Mouse (Mus musculus) right cerebral cortex, postnatal 25 days (tissue): Measurements from ENCODE around the gene Zfp600.
"Not testable (repeated sequence)": the region's sequence is repeated elsewhere in the genome, so short reads cannot be mapped to it uniquely, and the experiment has no call there.

Experiments used
- DNase-seq: peaks from one replicate; pipeline ENCODE4 v3.0.0; 2022

Zfp600 gene

GRCm38 (mm10) chr4:146156524-146156923 lies at the start of gene Zfp600:
Zfp600 (plus strand) TSS chr4:146156824.
- not testable (repeated sequence) for DNase-seq

- not testable (repeated sequence) for DNase-seq
Measured at GRCm38 (mm10) chr4:146162893-146163292, 6.3 kb downstream of the Zfp600 start.

DNA sequence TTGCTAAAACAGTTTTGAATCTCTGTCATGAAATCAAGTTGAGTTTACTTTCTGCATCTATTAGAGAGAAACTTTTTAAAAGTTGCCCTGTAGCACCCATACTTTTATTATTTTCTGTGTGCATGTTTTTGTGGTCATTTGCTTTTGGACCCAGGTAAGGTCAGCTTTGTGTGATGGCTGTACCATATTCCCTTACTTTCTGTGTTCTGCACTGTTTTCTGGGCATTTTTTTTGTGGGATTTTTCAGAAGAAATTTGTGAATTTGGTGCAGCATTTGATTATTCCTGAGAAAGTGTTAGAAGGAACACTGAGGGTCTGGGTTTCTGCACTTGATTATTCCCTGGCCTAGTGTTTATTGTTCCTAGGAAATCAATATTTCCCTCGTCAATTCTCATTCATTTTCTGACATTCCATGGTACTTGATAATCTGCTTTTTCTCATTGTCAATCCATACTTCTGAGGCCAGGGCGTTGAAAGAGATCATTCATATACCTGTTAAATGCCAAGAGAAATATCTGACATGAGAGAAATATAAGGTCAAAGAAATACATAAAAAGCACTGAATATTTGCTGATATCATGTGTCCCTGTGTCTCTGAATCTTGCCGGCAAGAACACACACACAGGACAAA lies 10.7 kb downstream of the Zfp600 start:
- DNase-seq = not testable (repeated sequence)

- peak; percentile 8 for DNase-seq
Measured at GRCm38 (mm10) chr4:146167879-146168532, 11.4 kb downstream of the Zfp600 start.

DNA sequence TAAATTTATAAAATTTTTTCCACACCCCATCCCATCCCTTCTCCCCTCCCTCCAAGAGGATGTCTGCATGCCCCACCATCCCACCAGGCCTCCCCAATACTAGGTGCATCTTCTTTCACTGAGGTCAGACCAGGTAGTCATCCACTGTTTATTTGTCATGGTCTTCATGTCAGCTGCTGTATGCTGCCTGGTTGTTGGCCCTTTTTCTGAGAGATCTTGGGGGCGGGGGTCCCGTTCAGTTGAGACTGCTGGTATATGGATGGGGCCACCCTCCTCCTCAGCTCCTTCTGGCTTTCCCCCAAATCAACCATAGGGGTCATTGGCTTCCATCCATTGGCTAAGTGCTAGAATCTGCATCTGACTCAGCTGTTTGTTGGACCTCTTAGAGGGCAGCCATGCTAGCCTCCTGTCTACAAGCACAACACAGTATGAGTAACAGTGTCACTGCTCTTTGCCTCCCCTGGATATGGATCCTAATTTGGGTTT lies 12.1 kb downstream of the Zfp600 start:
- DNase-seq = not testable (repeated sequence)

GRCm38 (mm10) chr4:146173378-146174226 lies 17.0 kb downstream of the Zfp600 start:
- not testable (repeated sequence) for DNase-seq

- not testable (repeated sequence) for DNase-seq
Measured at GRCm38 (mm10) chr4:146204357-146204756, 47.7 kb downstream of the Zfp600 start.

GRCm38 (mm10) chr4:146239252-146240244 lies 82.9 kb downstream of the Zfp600 start:
- DNase-seq = not testable (repeated sequence)

GRCm38 (mm10) chr4:146242119-146242518 lies 85.5 kb downstream of the Zfp600 start:
- not testable (repeated sequence) for DNase-seq
